ENCODE assay signal across 8 mouse cellular contexts in the genomic region with DNA sequence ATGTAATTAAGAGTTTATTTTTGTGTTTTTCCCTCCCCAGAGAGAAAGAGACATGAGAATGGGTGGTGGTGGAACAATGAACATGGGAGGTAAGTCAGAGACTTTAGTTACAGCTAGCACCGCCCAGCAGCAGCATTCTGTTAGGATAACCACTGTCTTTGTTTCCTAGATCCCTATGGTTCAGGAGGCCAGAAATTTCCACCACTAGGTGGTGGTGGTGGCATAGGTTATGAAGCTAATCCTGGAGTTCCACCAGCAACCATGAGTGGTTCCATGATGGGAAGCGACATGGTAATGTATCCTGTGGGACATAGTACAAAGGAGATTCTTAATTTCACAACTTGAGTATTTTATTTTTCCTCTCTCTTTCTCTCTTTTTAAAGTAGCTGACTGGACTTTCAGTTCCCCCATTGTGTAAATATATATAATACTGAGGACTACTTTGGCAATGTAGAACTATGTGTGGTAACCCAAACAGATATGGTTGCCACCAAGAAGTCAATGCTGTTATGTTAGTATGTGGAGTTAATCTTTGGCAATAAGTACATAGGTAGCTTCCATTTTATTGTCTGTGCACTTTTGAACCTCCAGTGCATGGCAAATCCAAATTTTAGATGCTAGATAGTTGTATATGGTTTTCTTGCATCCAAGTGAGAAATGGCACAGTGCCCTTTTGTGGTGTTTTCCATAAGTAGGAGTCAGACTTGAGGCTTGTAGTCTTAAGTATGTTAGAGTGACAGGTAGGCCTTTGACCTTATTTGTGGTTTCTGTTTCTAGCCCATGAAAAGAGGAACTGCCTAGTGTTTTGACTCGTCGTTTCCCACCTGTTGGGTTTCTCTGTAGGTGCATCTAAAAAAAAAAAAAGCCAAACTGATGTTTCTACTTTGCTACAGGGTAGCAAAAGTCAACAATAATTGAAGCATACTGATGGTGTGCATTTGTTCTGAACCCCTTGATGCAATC. TPM values are rescaled to one million over a fixed set of nuclear protein-coding genes. Genes with fewer than 3 reads are reported as not detected.
DNase-seq lines count a peak whose midpoint lies in the region.

No protein-coding gene starts in this region.

- DNase-seq in gastrocnemius, postnatal 10 days = peak; percentile 22
- no peak for DNase-seq in gastrocnemius, postnatal 25 days
- peak; percentile 51 for DNase-seq in thymus, postnatal 4 days
- no peak for DNase-seq in thymus, adult 18-20 months
- DNase-seq in embryo, embryonic 11 days = peak; percentile 70
- DNase-seq in kidney, postnatal 4 days = peak; percentile 66 to 77
- DNase-seq in retina, embryonic 14.5 days (ENCODE audit: low spot score) = peak; percentile 80
- DNase-seq in right cerebral cortex, postnatal 14 days = no peak

RNA-seq across cellular contexts. Expression of a gene that starts 6.4 kb away (rescaled TPM):
- 100 to 1,000 TPM in 1 of 2 experiments, 10 to 100 TPM in 1; 97.8 to 138 TPM for total RNA-seq in gastrocnemius, postnatal 10 days (2021)
- 10 to 100 TPM; 53.1 to 65.7 TPM for total RNA-seq in gastrocnemius, postnatal 25 days (2021)

RNA-seq across cellular contexts. Expression of a gene that starts 33.4 kb away (rescaled TPM):
- 1 to 10 TPM; 3.8 to 5.3 TPM for total RNA-seq in gastrocnemius, postnatal 10 days (2021)
- 1 to 10 TPM; 5.2 to 6.1 TPM for total RNA-seq in gastrocnemius, postnatal 25 days (2021)

RNA-seq across cellular contexts. Expression of a gene that starts 49.7 kb away (rescaled TPM):
- 1 to 10 TPM; 7.9 to 9.8 TPM for total RNA-seq in gastrocnemius, postnatal 10 days (2021)
- 1 to 10 TPM; 4.2 to 6.2 TPM for total RNA-seq in gastrocnemius, postnatal 25 days (2021)

RNA-seq across cellular contexts. Expression of a gene that starts 59.6 kb away (rescaled TPM):
- total RNA-seq in gastrocnemius, postnatal 10 days (2021) = 10 to 100 TPM; 21.6 to 32.1 TPM
- 10 to 100 TPM; 10.5 to 12.9 TPM for total RNA-seq in gastrocnemius, postnatal 25 days (2021)

Comparison
In these comparisons a context has a peak if more than half of its experiments do, and no peak if none do; other contexts are left out.
1. DNase-seq: peak in gastrocnemius, postnatal 10 days (single experiment), thymus, postnatal 4 days (single experiment), embryo, embryonic 11 days (single experiment), kidney, postnatal 4 days (2 of 2) and retina, embryonic 14.5 days (single experiment); none in gastrocnemius, postnatal 25 days (single experiment), thymus, adult 18-20 months (0 of 2) and right cerebral cortex, postnatal 14 days (single experiment).